Mouse (Mus musculus): ENCODE data around the gene Rab1b. TPM values are rescaled to one million over a fixed set of nuclear protein-coding genes. Genes with fewer than 3 reads are reported as not detected.

Rab1b gene
- polyA plus RNA-seq, 1 experiment: 113 TPM

DNA sequence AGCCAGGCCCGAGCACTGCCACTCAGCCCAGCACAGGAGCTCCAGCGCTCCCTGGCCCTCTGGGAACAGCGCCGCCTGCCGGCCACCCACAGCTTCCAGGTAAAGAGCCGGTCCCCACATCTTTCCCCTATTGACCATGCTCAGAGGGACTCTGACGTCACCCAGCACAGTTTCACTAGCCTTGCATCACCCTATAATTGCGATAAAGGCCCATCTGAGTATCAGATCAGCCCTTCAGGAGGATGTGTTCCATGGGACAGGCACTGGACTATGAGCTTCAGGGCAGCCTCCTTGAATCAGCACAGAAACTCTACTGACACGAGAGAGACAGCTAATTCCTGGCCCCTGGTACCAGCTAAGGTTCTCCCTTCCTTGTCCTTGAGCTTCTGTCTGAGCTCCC is 53.0 kb downstream of the Rab1b start:
- Histone ChIP-seq H3K36me3 (ENCODE audit: control insufficient read depth, insufficient read depth, low read length) (no peaks in the 10 kb centered on the region), H3K4me3 (ENCODE audit: control insufficient read depth, low read depth, low read length) (no peak overlapping the region), H3K27me3 (ENCODE audit: control insufficient read depth, insufficient read depth, low read length) (no peaks in the 10 kb centered on the region), H3K4me1 (ENCODE audit: control insufficient read depth, insufficient read depth, low read length) (peaks cover 8% of the 10 kb centered on the region), H3K27ac (ENCODE audit: control insufficient read depth, insufficient read depth, low read depth, low read length) (no peak overlapping the region)
- TF ChIP-seq POLR2A (IDR thresholded peaks at IDR 0.05; ENCODE audit: control insufficient read depth, low read depth, low read length) (no peak), CTCF (IDR thresholded peaks at IDR 0.05; ENCODE audit: control insufficient read depth, insufficient read depth, insufficient replicate concordance, low read depth, low read length) (peak; percentile 53; the same call in 1 of the 2 replicates)

DNA sequence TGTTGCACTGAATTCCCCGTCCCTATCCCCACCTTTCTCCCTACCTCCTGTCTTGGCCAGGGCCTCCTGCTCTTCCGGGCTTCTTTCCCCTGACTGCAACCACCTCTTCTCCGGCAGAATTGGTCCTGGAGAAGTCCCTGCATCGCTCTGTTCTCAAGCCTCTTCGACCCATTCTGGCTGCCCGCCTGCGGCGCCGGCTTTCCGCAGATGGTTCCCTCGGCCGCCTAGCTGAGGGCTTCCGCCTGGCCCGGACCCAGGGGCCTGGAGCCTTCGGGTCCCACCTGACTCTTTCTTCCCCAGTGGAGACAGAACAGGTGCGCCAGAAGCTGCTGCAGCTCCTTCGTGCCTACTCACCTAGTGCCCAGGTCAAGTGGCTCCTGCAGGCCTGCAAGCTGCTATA is 54.0 kb downstream of the Rab1b start:
- H3K27ac ChIP-seq (ENCODE audit: control insufficient read depth, insufficient read depth, low read depth, low read length): no peak overlapping the region
- peak overlapping the region; percentile 54 for H3K4me3 ChIP-seq (ENCODE audit: control insufficient read depth, low read depth, low read length)
- H3K27me3 ChIP-seq (ENCODE audit: control insufficient read depth, insufficient read depth, low read length): no peaks in the 10 kb centered on the region
- H3K4me1 ChIP-seq (ENCODE audit: control insufficient read depth, insufficient read depth, low read length): peaks cover 6% of the 10 kb centered on the region
- TF ChIP-seq CTCF (IDR thresholded peaks at IDR 0.05; ENCODE audit: control insufficient read depth, insufficient read depth, insufficient replicate concordance, low read depth, low read length) (no peak), POLR2A (IDR thresholded peaks at IDR 0.05; ENCODE audit: control insufficient read depth, low read depth, low read length) (no peak)
- H3K36me3 ChIP-seq (ENCODE audit: control insufficient read depth, insufficient read depth, low read length): no peaks in the 10 kb centered on the region

DNA sequence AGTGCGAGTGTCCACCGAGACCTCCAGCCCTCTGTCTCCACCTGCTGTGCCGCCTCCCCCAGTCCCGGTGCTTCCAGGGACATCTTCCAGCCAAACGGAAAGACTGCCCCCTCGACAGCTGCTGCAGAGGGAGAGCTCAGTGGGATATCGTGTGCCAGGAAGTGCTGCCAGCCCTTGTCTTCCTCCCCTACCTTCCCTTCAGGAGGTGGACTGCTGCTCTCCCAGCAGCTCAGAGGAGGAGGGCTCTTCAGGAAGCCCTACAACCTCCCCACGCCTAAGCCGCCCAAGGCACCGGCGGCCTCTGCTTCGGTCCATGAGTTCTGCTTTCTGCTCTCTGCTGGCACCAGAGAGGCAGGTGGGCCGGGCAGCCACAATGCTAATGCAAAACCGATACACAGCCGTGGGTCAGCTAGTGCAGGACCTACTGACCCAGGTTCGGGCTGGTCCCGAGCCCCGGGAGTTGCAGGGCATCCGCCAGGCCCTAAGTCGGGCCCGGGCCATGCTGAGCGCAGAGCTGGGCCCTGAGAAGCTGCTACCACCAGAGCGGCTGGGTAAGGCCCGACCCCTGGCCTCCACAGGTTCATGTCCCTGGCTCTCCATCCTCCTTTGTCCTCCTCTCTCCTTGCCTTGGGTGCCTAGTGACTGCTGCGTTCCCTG is 54.6 kb downstream of the Rab1b start:
- Histone ChIP-seq H3K36me3 (ENCODE audit: control insufficient read depth, insufficient read depth, low read length) (no peaks in the 10 kb centered on the region), H3K27me3 (ENCODE audit: control insufficient read depth, insufficient read depth, low read length) (no peaks in the 10 kb centered on the region), H3K4me3 (ENCODE audit: control insufficient read depth, low read depth, low read length) (peak overlapping the region; percentile 54), H3K4me1 (ENCODE audit: control insufficient read depth, insufficient read depth, low read length) (peaks cover 6% of the 10 kb centered on the region), H3K27ac (ENCODE audit: control insufficient read depth, insufficient read depth, low read depth, low read length) (no peak overlapping the region)
- TF ChIP-seq POLR2A (IDR thresholded peaks at IDR 0.05; ENCODE audit: control insufficient read depth, low read depth, low read length): no peak

DNA sequence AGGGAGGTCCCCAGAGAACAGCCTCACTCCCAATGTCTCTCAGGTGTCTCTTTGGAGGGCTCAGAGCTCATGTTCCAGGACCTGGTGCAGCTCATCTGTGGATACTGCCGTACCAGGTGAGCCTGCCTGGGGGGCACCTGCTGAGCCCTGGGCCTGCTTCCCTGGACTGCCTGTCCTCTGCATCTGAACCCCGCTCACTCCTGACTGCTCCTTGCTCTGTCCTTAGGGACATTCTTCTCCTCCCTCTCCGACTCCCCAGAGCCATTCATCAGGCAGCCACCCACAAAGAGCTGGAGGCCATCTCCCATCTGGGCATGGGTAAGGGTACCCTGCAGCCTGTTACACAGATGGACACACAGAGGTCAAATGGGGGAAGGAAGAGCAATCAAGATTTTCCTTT is 55.4 kb downstream of the Rab1b start:
- peak overlapping the region; percentile 56 for H3K4me3 ChIP-seq (ENCODE audit: control insufficient read depth, low read depth, low read length)
- H3K27me3 ChIP-seq (ENCODE audit: control insufficient read depth, insufficient read depth, low read length): no peaks in the 10 kb centered on the region
- no peak overlapping the region for H3K27ac ChIP-seq (ENCODE audit: control insufficient read depth, insufficient read depth, low read depth, low read length)
- H3K36me3 ChIP-seq (ENCODE audit: control insufficient read depth, insufficient read depth, low read length): no peaks in the 10 kb centered on the region; the same call in 1 of the 2 replicates
- peaks cover 6% of the 10 kb centered on the region for H3K4me1 ChIP-seq (ENCODE audit: control insufficient read depth, insufficient read depth, low read length)
- TF ChIP-seq CTCF (IDR thresholded peaks at IDR 0.05; ENCODE audit: control insufficient read depth, insufficient read depth, insufficient replicate concordance, low read depth, low read length): no peak
- no peak for TF ChIP-seq POLR2A (IDR thresholded peaks at IDR 0.05; ENCODE audit: control insufficient read depth, low read depth, low read length)

DNA sequence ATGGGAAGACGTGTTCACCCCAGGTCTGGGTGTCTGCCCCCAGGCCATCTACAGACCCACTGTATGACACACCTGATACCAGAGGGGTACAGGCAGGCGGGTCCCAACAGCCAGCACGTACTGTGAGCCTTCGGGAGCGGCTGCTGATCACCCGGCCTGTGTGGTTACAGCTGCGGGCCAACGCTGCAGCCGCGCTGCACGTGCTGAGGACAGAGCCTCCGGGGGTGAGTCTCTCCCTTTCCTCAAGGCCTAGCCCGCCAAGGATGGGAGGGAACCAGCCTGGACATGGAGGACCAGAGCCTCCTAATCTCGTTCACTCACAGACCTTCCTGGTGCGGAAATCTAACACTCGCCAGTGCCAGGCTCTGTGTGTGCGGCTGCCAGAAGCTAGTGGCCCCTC is 55.8 kb downstream of the Rab1b start:
- peak overlapping the region; percentile 56 for H3K4me3 ChIP-seq (ENCODE audit: control insufficient read depth, low read depth, low read length)
- no peak overlapping the region for H3K27ac ChIP-seq (ENCODE audit: control insufficient read depth, insufficient read depth, low read depth, low read length)
- no peaks in the 10 kb centered on the region for H3K27me3 ChIP-seq (ENCODE audit: control insufficient read depth, insufficient read depth, low read length)

DNA sequence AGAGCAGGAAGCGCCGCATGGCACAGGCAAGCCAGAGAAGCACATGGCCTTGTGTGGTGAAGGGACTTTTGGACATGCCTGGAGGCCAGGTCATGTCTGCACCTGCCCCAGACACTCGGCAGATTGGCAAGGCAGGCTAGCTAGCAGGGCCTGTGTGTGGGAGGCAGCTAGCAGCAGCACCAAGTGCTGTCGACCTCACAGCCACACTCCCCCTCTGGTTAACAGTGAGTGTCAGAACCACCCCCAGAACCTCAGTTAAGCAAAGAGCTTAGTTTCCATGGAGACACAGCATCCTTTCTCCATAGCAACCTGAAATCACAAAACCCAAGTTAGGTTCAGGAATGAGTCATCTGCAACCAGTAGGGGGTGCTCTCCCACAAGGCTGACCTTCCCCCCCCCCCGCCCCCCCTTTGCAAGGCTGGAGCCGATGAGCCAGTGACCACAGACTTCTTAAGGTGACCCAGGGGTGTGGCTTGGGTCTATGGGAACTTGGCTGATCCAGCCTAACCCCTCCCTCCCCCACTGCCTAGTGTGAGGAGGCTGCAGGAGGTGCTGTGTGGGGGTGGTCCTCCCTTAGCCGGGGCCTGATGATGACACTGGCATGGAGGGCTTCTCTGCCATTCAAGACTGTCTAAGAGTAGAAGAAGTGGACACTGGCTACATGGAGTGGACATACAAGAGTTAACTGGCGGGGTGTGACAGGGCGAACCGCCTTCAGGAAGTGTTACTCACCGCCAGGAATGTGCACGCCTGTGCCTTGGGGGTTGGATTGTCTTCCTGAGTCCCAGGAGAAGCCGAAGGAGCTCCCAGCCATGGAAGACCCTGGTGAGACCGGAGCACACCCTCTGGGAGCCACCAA is 56.6 kb downstream of the Rab1b start, which contains the start of gene Rin1:
Gene Rin1, plus strand, starts transcription at position 435 of the 859 bp plus-strand sequence.
- Histone ChIP-seq H3K27ac (ENCODE audit: control insufficient read depth, insufficient read depth, low read depth, low read length) (no peak within 1 kb of the TSS), H3K36me3 (ENCODE audit: control insufficient read depth, insufficient read depth, low read length) (no peaks in the 10 kb centered on the region; the same call in 1 of the 2 replicates), H3K27me3 (ENCODE audit: control insufficient read depth, insufficient read depth, low read length) (no peaks in the 10 kb centered on the region), H3K4me1 (ENCODE audit: control insufficient read depth, insufficient read depth, low read length) (peaks cover 6% of the 10 kb centered on the region), H3K4me3 (ENCODE audit: control insufficient read depth, low read depth, low read length) (peak within 1 kb of the TSS; percentile 57)
- TF ChIP-seq CTCF (IDR thresholded peaks at IDR 0.05; ENCODE audit: control insufficient read depth, insufficient read depth, insufficient replicate concordance, low read depth, low read length) (peak; percentile 7; the same call in 1 of the 2 replicates), POLR2A (IDR thresholded peaks at IDR 0.05; ENCODE audit: control insufficient read depth, low read depth, low read length) (peak; percentile 51; the same call in 1 of the 2 replicates)

More for the DNA sequence above, 55.8 kb downstream of the Rab1b start:
- H3K4me1 ChIP-seq (ENCODE audit: control insufficient read depth, insufficient read depth, low read length): peaks cover 6% of the 10 kb centered on the region
- TF ChIP-seq POLR2A (IDR thresholded peaks at IDR 0.05; ENCODE audit: control insufficient read depth, low read depth, low read length) (no peak), CTCF (IDR thresholded peaks at IDR 0.05; ENCODE audit: control insufficient read depth, insufficient read depth, insufficient replicate concordance, low read depth, low read length) (no peak)
- H3K36me3 ChIP-seq (ENCODE audit: control insufficient read depth, insufficient read depth, low read length): no peaks in the 10 kb centered on the region; the same call in 1 of the 2 replicates

DNA sequence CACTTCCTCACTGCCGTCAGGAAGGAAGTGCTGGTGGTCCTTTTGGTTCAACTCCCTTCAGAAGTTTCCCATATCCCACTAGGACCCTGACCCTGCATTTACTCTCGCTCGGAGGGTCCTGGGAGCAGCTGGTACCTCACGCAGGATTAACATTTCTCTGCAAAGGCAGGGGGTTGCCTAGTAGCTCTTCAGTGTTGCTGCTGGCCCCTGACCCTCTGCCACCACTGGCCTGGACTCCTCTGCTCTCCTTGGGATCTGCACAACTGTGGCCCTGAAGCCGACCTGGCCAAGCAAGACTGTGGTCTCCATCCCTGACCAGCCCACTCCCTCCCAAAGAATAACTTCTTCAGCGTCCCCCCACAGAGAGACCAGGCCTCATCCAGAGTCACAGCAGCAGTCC is 57.5 kb downstream of the Rab1b start:
- H3K27me3 ChIP-seq (ENCODE audit: control insufficient read depth, insufficient read depth, low read length): no peaks in the 10 kb centered on the region
- H3K27ac ChIP-seq (ENCODE audit: control insufficient read depth, insufficient read depth, low read depth, low read length): no peak overlapping the region
- H3K4me3 ChIP-seq (ENCODE audit: control insufficient read depth, low read depth, low read length): peak overlapping the region; percentile 0
- peaks cover 6% of the 10 kb centered on the region for H3K4me1 ChIP-seq (ENCODE audit: control insufficient read depth, insufficient read depth, low read length)
- TF ChIP-seq CTCF (IDR thresholded peaks at IDR 0.05; ENCODE audit: control insufficient read depth, insufficient read depth, insufficient replicate concordance, low read depth, low read length) (no peak), POLR2A (IDR thresholded peaks at IDR 0.05; ENCODE audit: control insufficient read depth, low read depth, low read length) (no peak)
- H3K36me3 ChIP-seq (ENCODE audit: control insufficient read depth, insufficient read depth, low read length): no peaks in the 10 kb centered on the region; the same call in 1 of the 2 replicates

Other genes starting within 250 kb of the Rab1b start
- 8.6 and 8.9 TPM in 2 replicates for gene Actn3, start 229.2 kb downstream of the Rab1b start, polyA plus RNA-seq (2012; rRNA removed)
- 9.2 and 10.7 TPM in 2 replicates for gene Zdhhc24, start 228.4 kb downstream of the Rab1b start, polyA plus RNA-seq (2012; rRNA removed)
- gene Bbs1, start 200.4 kb downstream of the Rab1b start, polyA plus RNA-seq (2012; rRNA removed): 15.5 and 16.5 TPM in 2 replicates
- gene Dpp3, start 178.8 kb downstream of the Rab1b start, polyA plus RNA-seq (2012; rRNA removed): 81.8 and 95.7 TPM in 2 replicates
- 0.77 and 0.96 TPM in 2 replicates for gene Peli3, start 163.9 kb downstream of the Rab1b start, polyA plus RNA-seq (2012; rRNA removed)
- gene Mrpl11, start 144.9 kb downstream of the Rab1b start, polyA plus RNA-seq (2012; rRNA removed): 76.0 and 89.3 TPM in 2 replicates
- 1.4 and 1.5 TPM in 2 replicates for gene Npas4, start 116.8 kb downstream of the Rab1b start, polyA plus RNA-seq (2012; rRNA removed)
- 4.9 and 5.2 TPM in 2 replicates for gene Slc29a2, start 83.2 kb downstream of the Rab1b start, polyA plus RNA-seq (2012; rRNA removed)
- 3.7 and 4.2 TPM in 2 replicates for gene B4gat1, start 68.2 kb downstream of the Rab1b start, polyA plus RNA-seq (2012; rRNA removed)
- gene AC124502.3, start 68.2 kb downstream of the Rab1b start, polyA plus RNA-seq (2012; rRNA removed): 0.61 and 0.98 TPM in 2 replicates
- gene Brms1, start 65.7 kb downstream of the Rab1b start, polyA plus RNA-seq (2012; rRNA removed): 200 and 216 TPM in 2 replicates
- gene Rin1, start 56.6 kb downstream of the Rab1b start, polyA plus RNA-seq (2012; rRNA removed): 27.1 and 27.5 TPM in 2 replicates
- 2.5 and 2.9 TPM in 2 replicates for gene Cd248, start 39.0 kb downstream of the Rab1b start, polyA plus RNA-seq (2012; rRNA removed)
- gene Tmem151a, start 21.5 kb downstream of the Rab1b start, polyA plus RNA-seq (2012; rRNA removed): 22.5 and 22.6 TPM in 2 replicates
- gene Yif1a, start 18.5 kb downstream of the Rab1b start, polyA plus RNA-seq (2012; rRNA removed): 134 and 144 TPM in 2 replicates
- 42.8 and 43.5 TPM in 2 replicates for gene Cnih2, start 8.6 kb downstream of the Rab1b start, polyA plus RNA-seq (2012; rRNA removed)
- gene Klc2, start 11.5 kb upstream of the Rab1b start, polyA plus RNA-seq (2012; rRNA removed): 92.7 and 92.9 TPM in 2 replicates
- gene Pacs1, start 166.0 kb upstream of the Rab1b start, polyA plus RNA-seq (2012; rRNA removed): 163 and 169 TPM in 2 replicates
- gene Sf3b2, start 188.4 kb upstream of the Rab1b start, polyA plus RNA-seq (2012; rRNA removed): 92.2 and 93.4 TPM in 2 replicates
- gene Gal3st3, start 191.3 kb upstream of the Rab1b start, polyA plus RNA-seq (2012; rRNA removed): 2.2 and 2.4 TPM in 2 replicates
- 219 and 262 TPM in 2 replicates for gene Catsper1, start 228.7 kb upstream of the Rab1b start, polyA plus RNA-seq (2012; rRNA removed)
- 0.85 and 1.5 TPM in 2 replicates for gene Cst6, start 242.5 kb upstream of the Rab1b start, polyA plus RNA-seq (2012; rRNA removed)